15 mouse cellular contexts compared by ENCODE assay signal in the genomic region with DNA sequence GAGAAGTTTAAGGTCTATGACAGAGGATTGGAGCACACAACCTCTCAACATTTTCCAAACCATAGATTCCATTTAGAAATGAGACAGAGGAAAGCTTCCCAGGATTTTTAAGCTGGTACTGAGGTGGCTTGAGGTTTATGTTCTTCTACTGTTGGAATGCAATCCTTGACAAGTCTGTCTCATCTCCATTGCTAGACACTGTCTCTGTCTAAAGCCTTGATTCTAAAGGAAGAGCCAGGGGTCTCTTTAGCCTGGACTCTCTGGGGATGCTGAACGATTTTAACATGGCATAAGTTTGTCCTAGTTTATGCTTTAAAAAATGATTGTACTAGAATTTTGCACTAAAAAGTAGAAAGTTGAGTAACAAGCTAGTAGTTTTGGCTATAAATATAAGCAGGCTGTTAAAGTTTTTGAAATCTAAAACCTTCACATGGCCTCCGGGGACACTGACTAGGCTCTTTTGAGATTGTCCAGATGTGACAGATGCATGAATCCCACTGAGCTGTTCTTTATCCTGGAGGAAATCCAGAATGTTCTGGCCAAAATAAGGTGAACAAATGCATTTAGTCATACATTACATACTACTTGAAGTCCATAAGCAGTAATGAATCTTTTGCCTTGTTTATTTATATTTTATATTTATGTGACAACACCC.
A peak's percentile ranks its signal among the peaks of the same experiment; 100 is the strongest.
DNase-seq lines count a peak whose midpoint lies in the region; ATAC-seq and TF ChIP-seq lines count a peak whose summit lies in the region.
"Had no signal": no experiment of that assay in that cellular context is flagged by ENCODE, and none has a peak within 500 bp of the region (broad histone marks: within the 10 kb centered on the region; RNA-seq: fewer than 3 reads in every experiment).

No protein-coding gene starts in this region.

- H3K9ac ChIP-seq in kidney, embryonic 16.5 days (replicated peaks; ENCODE audit: low read length), result no peak overlapping the region
- H3K9ac ChIP-seq in stomach, embryonic 14.5 days (replicated peaks; ENCODE audit: low read depth, low read length), result no peak overlapping the region
- no peak overlapping the region for H3K9ac ChIP-seq in stomach, postnatal 0 days (ENCODE audit: low read length)
- H3K9ac ChIP-seq: forebrain, embryonic 12.5 days; heart, embryonic 15.5 days; midbrain, embryonic 15.5 days; neural tube, embryonic 12.5 days had no signal

- ATAC-seq in kidney, embryonic 16.5 days (ENCODE audit: low FRiP score, low TSS enrichment), result peak; percentile 83
- peak; percentile 87; the same call in 1 of the 2 replicates for ATAC-seq in stomach, embryonic 14.5 days (ENCODE audit: insufficient number of reproducible peaks, insufficient read depth, low FRiP score, low read depth)
- no peak; the same call in 1 of the 2 replicates for ATAC-seq in stomach, postnatal 0 days (ENCODE audit: low FRiP score, low TSS enrichment)
- ATAC-seq: hindbrain, postnatal 0 days; midbrain, embryonic 15.5 days had no signal

- H3K27ac ChIP-seq in kidney, embryonic 16.5 days (ENCODE audit: low read length), result no peak overlapping the region
- H3K27ac ChIP-seq in kidney, adult 2 months (ENCODE audit: insufficient read depth, low read depth, low read length), result no peak overlapping the region
- H3K27ac ChIP-seq in stomach, embryonic 14.5 days (ENCODE audit: low read length), result peak overlapping the region; percentile 74; the same call in 1 of the 2 replicates
- no peak overlapping the region for H3K27ac ChIP-seq in stomach, postnatal 0 days (replicated peaks)
- H3K27ac ChIP-seq: forebrain, embryonic 12.5 days; heart, embryonic 15.5 days; hindbrain, postnatal 0 days; midbrain, embryonic 15.5 days; neural tube, embryonic 12.5 days had no signal

- 38% methylated on average over 2 of the region's 2 CpGs for WGBS in kidney, embryonic 16.5 days
- 52% methylated on average over 2 of the region's 2 CpGs for WGBS in kidney, adult 2 months
- WGBS in stomach, embryonic 14.5 days, result 35% methylated on average over 2 of the region's 2 CpGs
- WGBS in stomach, postnatal 0 days, result 48% methylated on average over 2 of the region's 2 CpGs

- no peak overlapping the region for H3K4me3 ChIP-seq in kidney, embryonic 16.5 days (ENCODE audit: low read length)
- H3K4me3 ChIP-seq in kidney, adult 2 months (ENCODE audit: insufficient read depth, low read depth, low read length), result no peak overlapping the region
- no peak overlapping the region for H3K4me3 ChIP-seq in stomach, embryonic 14.5 days (ENCODE audit: low read depth, low read length)
- no peak overlapping the region for H3K4me3 ChIP-seq in stomach, postnatal 0 days (ENCODE audit: low read depth, low read length)
- H3K4me3 ChIP-seq: forebrain, embryonic 12.5 days; heart, embryonic 15.5 days; midbrain, embryonic 15.5 days; neural tube, embryonic 12.5 days had no signal

- DNase-seq in gastrocnemius, postnatal 14 days, result peak; percentile 19
- DNase-seq in gastrocnemius, postnatal 36 days, result no peak
- no peak for DNase-seq in kidney, adult 2 months
- no peak for DNase-seq in stomach, postnatal 0 days (ENCODE audit: low spot score)
- no peak for DNase-seq in thymus, postnatal 10 days (ENCODE audit: low spot score in 2 of 2)
- DNase-seq in layer of hippocampus, adult 9-10 months (ENCODE audit: low spot score), result no peak
- DNase-seq: adrenal gland, postnatal 10 days; cerebellum, adult 9-11 months had no signal

- no peaks in the 10 kb centered on the region for H3K27me3 ChIP-seq in kidney, embryonic 16.5 days (ENCODE audit: insufficient read depth, low read length)
- H3K27me3 ChIP-seq in kidney, adult 2 months (replicated peaks; ENCODE audit: control insufficient read depth, insufficient read depth, low read length), result no peaks in the 10 kb centered on the region
- no peaks in the 10 kb centered on the region for H3K27me3 ChIP-seq in stomach, embryonic 14.5 days (ENCODE audit: control insufficient read depth, insufficient read depth, low read length)
- H3K27me3 ChIP-seq in stomach, postnatal 0 days (ENCODE audit: control insufficient read depth, insufficient read depth, low read length), result no peaks in the 10 kb centered on the region
- H3K27me3 ChIP-seq: forebrain, embryonic 12.5 days; heart, embryonic 15.5 days; midbrain, embryonic 15.5 days; neural tube, embryonic 12.5 days had no signal

- TF ChIP-seq EP300 in stomach, postnatal 0 days (optimal IDR thresholded peaks at IDR 0.05), result no peak

- TF ChIP-seq CTCF in kidney, adult 2 months (conservative IDR thresholded peaks at IDR 0.05; ENCODE audit: insufficient read depth, insufficient read length, low read depth, low read length), result no peak
- TF ChIP-seq CTCF in stomach, postnatal 0 days (IDR thresholded peaks at IDR 0.05; ENCODE audit: low read depth), result no peak

- H3K4me2 ChIP-seq in kidney, embryonic 16.5 days (replicated peaks; ENCODE audit: low read depth, low read length), result no peak overlapping the region
- H3K4me2 ChIP-seq in stomach, embryonic 14.5 days (replicated peaks; ENCODE audit: low read depth, low read length), result no peak overlapping the region
- no peak overlapping the region for H3K4me2 ChIP-seq in stomach, postnatal 0 days (replicated peaks; ENCODE audit: low read depth)
- H3K4me2 ChIP-seq: forebrain, embryonic 12.5 days; heart, embryonic 15.5 days; midbrain, embryonic 15.5 days; neural tube, embryonic 12.5 days had no signal

- no peaks in the 10 kb centered on the region for H3K4me1 ChIP-seq in kidney, embryonic 16.5 days (ENCODE audit: insufficient read depth, low read length)
- no peaks in the 10 kb centered on the region for H3K4me1 ChIP-seq in kidney, adult 2 months (ENCODE audit: control insufficient read depth, insufficient read depth, low read length)
- no peaks in the 10 kb centered on the region for H3K4me1 ChIP-seq in stomach, embryonic 14.5 days (ENCODE audit: control insufficient read depth, insufficient read depth, low read length)
- no peaks in the 10 kb centered on the region for H3K4me1 ChIP-seq in stomach, postnatal 0 days (replicated peaks; ENCODE audit: control insufficient read depth, insufficient read depth)
- H3K4me1 ChIP-seq: forebrain, embryonic 12.5 days; heart, embryonic 15.5 days; midbrain, embryonic 15.5 days; neural tube, embryonic 12.5 days had no signal

- H3K36me3 ChIP-seq in kidney, embryonic 16.5 days (ENCODE audit: insufficient read depth, low read length), result no peaks in the 10 kb centered on the region
- H3K36me3 ChIP-seq in kidney, adult 2 months (ENCODE audit: control insufficient read depth, insufficient read depth, low read length), result no peaks in the 10 kb centered on the region
- no peaks in the 10 kb centered on the region for H3K36me3 ChIP-seq in stomach, embryonic 14.5 days (ENCODE audit: control insufficient read depth, insufficient read depth, low read length)
- no peaks in the 10 kb centered on the region for H3K36me3 ChIP-seq in stomach, postnatal 0 days (ENCODE audit: control insufficient read depth, insufficient read depth, low read length)
- H3K36me3 ChIP-seq: forebrain, embryonic 12.5 days; heart, embryonic 15.5 days; midbrain, embryonic 15.5 days; neural tube, embryonic 12.5 days had no signal

- no peaks in the 10 kb centered on the region for H3K9me3 ChIP-seq in kidney, embryonic 16.5 days (ENCODE audit: low read length)
- H3K9me3 ChIP-seq in stomach, embryonic 14.5 days (ENCODE audit: control insufficient read depth, low read depth, low read length), result no peaks in the 10 kb centered on the region
- H3K9me3 ChIP-seq in stomach, postnatal 0 days (ENCODE audit: control insufficient read depth, low read length), result no peaks in the 10 kb centered on the region
- H3K9me3 ChIP-seq: forebrain, embryonic 12.5 days; heart, embryonic 15.5 days; midbrain, embryonic 15.5 days; neural tube, embryonic 12.5 days had no signal

- no peak for TF ChIP-seq POLR2A in kidney, adult 2 months (IDR thresholded peaks at IDR 0.05; ENCODE audit: low read depth, low read length)

- intact Hi-C loops in gastrocnemius, postnatal 14 days (cut with DNase I; ENCODE audit: low total_unique reads), result no loop called here
- intact Hi-C loops in gastrocnemius, postnatal 36 days (cut with DNase I), result no loop called here
